Mouse (Mus musculus) stomach, embryonic 14.5 days (tissue): ENCODE results near the gene Pde4d. TPM values are rescaled to one million over a fixed set of nuclear protein-coding genes. Genes with fewer than 3 reads are reported as not detected.
A peak's percentile ranks its signal among the peaks of the same experiment; 100 is the strongest.

Experiments
- ATAC-seq: fragments of 200-750 bp; cut with Nextera tagmentation; 2 replicates; pipeline ENCODE4 v1.8.0; 2017; ENCODE audit warnings: low read depth, moderate TSS enrichment; ENCODE audit not compliant: insufficient number of reproducible peaks, insufficient read depth, low FRiP score
- H3K27ac ChIP-seq: fragments of 300-500 bp; sonication (generic); 2 replicates; pipeline ENCODE4 v1.5.1; 2014; ENCODE audit warnings: mild to moderate bottlenecking, low read length, moderate library complexity, mixed read lengths
- H3K27me3 ChIP-seq: fragments of 300-500 bp; sonication (generic); 2 replicates; pipeline ENCODE4 v1.6.1; 2014; ENCODE audit warnings: low read length, control low read depth, mixed read lengths; ENCODE audit not compliant: control insufficient read depth, insufficient read depth
- H3K36me3 ChIP-seq: fragments of 300-500 bp; sonication (generic); 2 replicates; pipeline ENCODE4 v1.6.1; 2014; ENCODE audit warnings: mild to moderate bottlenecking, control low read depth, low read length, moderate library complexity, mixed read lengths; ENCODE audit not compliant: control insufficient read depth, insufficient read depth
- H3K4me1 ChIP-seq: fragments of 300-500 bp; sonication (generic); 2 replicates; pipeline ENCODE4 v1.6.1; 2014; ENCODE audit warnings: low read length, control low read depth, mixed read lengths; ENCODE audit not compliant: control insufficient read depth, insufficient read depth
- H3K4me2 ChIP-seq: fragments of 300-500 bp; sonication (generic); replicated peaks from 2 replicates; pipeline ENCODE4 v1.6.1; 2014; ENCODE audit warnings: low read depth, low read length, control low read depth
- H3K4me3 ChIP-seq: fragments of 300-500 bp; sonication (generic); 2 replicates; pipeline ENCODE4 v1.5.1; 2014; ENCODE audit warnings: low read depth, low read length, control low read depth
- H3K9ac ChIP-seq: fragments of 300-500 bp; sonication (generic); replicated peaks from 2 replicates; pipeline ENCODE4 v1.6.1; 2014; ENCODE audit warnings: low read depth, mild to moderate bottlenecking, control low read depth, low read length, moderate library complexity, mixed read lengths
- H3K9me3 ChIP-seq: fragments of 300-500 bp; sonication (generic); 2 replicates; pipeline ENCODE4 v1.6.1; 2016; ENCODE audit warnings: low read depth, low read length, control low read depth; ENCODE audit not compliant: control insufficient read depth
- WGBS: fragments of 180-500 bp; shearing (Covaris S2); extraction: QIAGEN DNeasy Blood & Tissue Kit; methylation state at CpG from one replicate; pipeline ENCODE4 v1.1.7; 2014; 5-methylcytosine and 5-hydroxymethylcytosine counted together
- polyA plus RNA-seq: library from polyadenylated mRNA; unstranded; fragments of >200 nt; fragmentation: Nextera tagmentation; extraction: Ambion mirVana; gene quantifications from 2 replicates; pipeline ENCODE4 v1.2.1, GENCODE M21; 2014

The Pde4d gene
- polyA plus RNA-seq, 1 experiment from 2014 or later: 29.3 TPM

DNA sequence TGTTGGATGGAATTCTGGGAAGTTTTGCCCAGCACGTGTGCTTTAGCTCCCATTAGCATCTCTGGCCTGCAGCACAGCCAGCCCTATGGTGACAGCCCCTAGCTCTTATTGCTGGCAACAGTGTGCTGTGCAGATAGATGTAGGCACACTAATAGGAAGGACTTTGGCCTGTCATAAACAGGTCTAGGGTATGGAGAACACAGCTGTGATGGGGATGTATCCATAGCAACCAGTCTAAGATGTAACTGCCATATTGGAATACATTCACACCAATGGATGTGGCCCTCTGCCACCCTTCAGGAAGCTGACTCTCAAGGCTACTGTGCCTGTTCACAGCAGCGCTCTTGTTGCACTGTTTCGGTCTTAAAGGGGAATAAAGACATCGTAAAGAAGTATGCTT, 1462.9 kb downstream of the Pde4d start:
- Histone ChIP-seq H3K27me3 (no peaks in the 10 kb centered on the region), H3K4me1 (0 out of 2 replicates have a peak, but pooled peaks cover 10% of the 10 kb centered on the region), H3K9me3 (no peaks in the 10 kb centered on the region), H3K4me3 (no peak overlapping the region), H3K4me2 (no peak overlapping the region), H3K36me3 (no peaks in the 10 kb centered on the region), H3K27ac (no peak overlapping the region), H3K9ac (no peak overlapping the region)
- ATAC-seq: no peak
- 90% methylated on average over 4 of the region's 4 CpGs for whole genome bisulfite sequencing

- 85% methylated on average over 13 of the region's 13 CpGs for WGBS
- ATAC-seq: no peak
Observed at GRCm38 (mm10) chr13:109914246-109914645, 1464.5 kb downstream of the Pde4d start.

DNA sequence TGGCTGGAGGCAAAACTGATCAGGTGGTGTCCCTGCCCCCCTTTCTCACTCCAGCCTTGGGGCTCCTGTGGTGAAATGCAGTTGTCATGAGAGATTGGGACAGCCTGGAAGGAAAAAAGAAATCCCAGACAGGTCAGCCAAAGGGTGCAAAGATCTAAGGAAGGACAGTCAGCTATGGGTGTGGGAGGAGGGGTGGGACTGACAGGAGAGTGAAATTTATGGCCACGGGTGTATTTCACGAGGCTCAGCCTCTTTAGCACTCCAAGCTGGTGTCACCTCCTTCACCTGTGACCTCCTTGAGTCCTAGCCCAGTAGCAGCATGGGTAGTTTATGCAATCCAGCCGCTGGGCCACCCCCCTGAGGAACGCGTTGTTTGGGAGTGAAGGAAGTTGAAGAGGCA, 1465.1 kb downstream of the Pde4d start:
- no peak overlapping the region for H3K9ac ChIP-seq
- H3K4me3 ChIP-seq: no peak overlapping the region
- H3K4me2 ChIP-seq: no peak overlapping the region
- H3K27ac ChIP-seq: no peak overlapping the region
- 0 out of 2 replicates have a peak, but pooled peaks cover 10% of the 10 kb centered on the region for H3K4me1 ChIP-seq
- H3K36me3 ChIP-seq: no peaks in the 10 kb centered on the region
- no peak for ATAC-seq
- 22% methylated on average over 5 of the region's 5 CpGs for WGBS
- H3K9me3 ChIP-seq: no peaks in the 10 kb centered on the region
- H3K27me3 ChIP-seq: no peaks in the 10 kb centered on the region

More at GRCm38 (mm10) chr13:109914246-109914645, 1464.5 kb downstream of the Pde4d start:
- Histone ChIP-seq H3K9me3 (no peaks in the 10 kb centered on the region), H3K4me1 (0 out of 2 replicates have a peak, but pooled peaks cover 10% of the 10 kb centered on the region), H3K4me2 (no peak overlapping the region), H3K27ac (no peak overlapping the region), H3K27me3 (no peaks in the 10 kb centered on the region), H3K9ac (no peak overlapping the region), H3K36me3 (no peaks in the 10 kb centered on the region), H3K4me3 (no peak overlapping the region)

GRCm38 (mm10) chr13:109915501-109915900, 1465.8 kb downstream of the Pde4d start:
- Histone ChIP-seq H3K4me3 (no peak overlapping the region), H3K9me3 (no peaks in the 10 kb centered on the region), H3K4me2 (no peak overlapping the region), H3K4me1 (0 out of 2 replicates have a peak, but pooled peaks cover 10% of the 10 kb centered on the region), H3K36me3 (no peaks in the 10 kb centered on the region), H3K9ac (no peak overlapping the region), H3K27me3 (no peaks in the 10 kb centered on the region), H3K27ac (no peak overlapping the region)
- ATAC-seq: peak; percentile 74
- 25% methylated on average over 7 of the region's 7 CpGs for WGBS

- Histone ChIP-seq H3K27ac (no peak overlapping the region), H3K9ac (no peak overlapping the region), H3K4me1 (0 out of 2 replicates have a peak, but pooled peaks cover 10% of the 10 kb centered on the region), H3K4me3 (no peak overlapping the region), H3K4me2 (no peak overlapping the region), H3K27me3 (no peaks in the 10 kb centered on the region), H3K36me3 (no peaks in the 10 kb centered on the region), H3K9me3 (no peaks in the 10 kb centered on the region)
- 60% methylated on average over 5 of the region's 5 CpGs for WGBS
- ATAC-seq: no peak
Observed at GRCm38 (mm10) chr13:109915964-109916363, 1466.2 kb downstream of the Pde4d start.

DNA sequence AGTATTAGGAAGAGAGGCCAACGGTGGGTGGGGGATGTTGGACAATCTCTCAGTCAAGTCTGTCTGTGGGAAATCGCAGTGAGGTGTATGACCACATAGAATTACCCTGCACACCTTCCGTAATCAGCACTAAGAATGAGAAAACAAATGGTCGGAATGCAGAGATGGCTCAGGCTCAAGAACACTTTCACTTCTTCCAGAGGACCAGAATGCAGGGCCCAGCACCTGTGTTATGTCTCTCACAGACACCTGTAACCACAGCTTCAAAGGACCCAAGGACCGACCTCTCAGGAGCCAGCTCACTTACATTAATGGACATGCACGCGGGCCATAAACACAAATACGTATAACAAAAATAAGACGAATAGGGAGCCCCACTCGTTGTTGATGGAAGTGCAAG, 1467.8 kb downstream of the Pde4d start:
- H3K9ac ChIP-seq: no peak overlapping the region
- H3K4me1 ChIP-seq: 0 out of 2 replicates have a peak, but pooled peaks cover 7% of the 10 kb centered on the region
- 73% methylated on average over 10 of the region's 10 CpGs for WGBS
- no peaks in the 10 kb centered on the region for H3K27me3 ChIP-seq
- H3K4me2 ChIP-seq: no peak overlapping the region
- H3K27ac ChIP-seq: no peak overlapping the region
- no peak for ATAC-seq
- H3K36me3 ChIP-seq: no peaks in the 10 kb centered on the region
- no peaks in the 10 kb centered on the region for H3K9me3 ChIP-seq
- H3K4me3 ChIP-seq: no peak overlapping the region

GRCm38 (mm10) chr13:109918631-109919030, 1468.9 kb downstream of the Pde4d start:
- WGBS: 67% methylated on average over 8 of the region's 8 CpGs
- H3K9me3 ChIP-seq: no peaks in the 10 kb centered on the region
- H3K4me3 ChIP-seq: no peak overlapping the region
- no peaks in the 10 kb centered on the region for H3K27me3 ChIP-seq
- no peak overlapping the region for H3K4me2 ChIP-seq
- H3K4me1 ChIP-seq: 0 out of 2 replicates have a peak, but pooled peaks cover 7% of the 10 kb centered on the region
- H3K27ac ChIP-seq: no peak overlapping the region
- ATAC-seq: no peak
- H3K9ac ChIP-seq: no peak overlapping the region
- H3K36me3 ChIP-seq: no peaks in the 10 kb centered on the region

DNA sequence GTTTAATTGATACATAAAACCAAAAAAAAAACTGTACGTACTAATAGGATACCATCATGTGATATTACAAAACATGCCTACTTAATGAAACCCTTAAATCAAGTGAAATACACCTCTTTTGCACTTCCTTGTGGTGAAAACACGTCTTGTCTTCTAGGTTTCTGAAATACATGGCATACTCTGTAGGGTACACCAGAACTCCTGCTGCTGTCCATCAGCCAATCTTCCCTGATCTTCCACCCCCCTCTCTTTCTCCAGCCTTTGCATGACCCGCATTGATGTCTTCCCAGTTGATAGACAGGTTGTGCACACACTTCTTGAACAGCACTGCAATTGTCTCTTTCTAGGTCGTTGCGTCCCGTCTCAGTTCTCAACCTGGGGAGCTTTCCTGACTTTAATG, 1470.5 kb downstream of the Pde4d start:
- no peaks in the 10 kb centered on the region for H3K9me3 ChIP-seq
- H3K4me3 ChIP-seq: no peak overlapping the region
- no peak overlapping the region for H3K4me2 ChIP-seq
- H3K36me3 ChIP-seq: no peaks in the 10 kb centered on the region
- no peak overlapping the region for H3K9ac ChIP-seq
- H3K27me3 ChIP-seq: no peaks in the 10 kb centered on the region
- H3K27ac ChIP-seq: no peak overlapping the region
- 0 out of 2 replicates have a peak, but pooled peaks cover 2% of the 10 kb centered on the region for H3K4me1 ChIP-seq
- ATAC-seq: no peak
- 85% methylated on average over 6 of the region's 6 CpGs for WGBS
